Mouse (Mus musculus): ENCODE measurements around the gene Filip1. TPM values are rescaled to one million over a fixed set of nuclear protein-coding genes. Genes with fewer than 3 reads are reported as not detected.
A peak's percentile ranks its signal among the peaks of the same experiment; 100 is the strongest.

The Filip1 gene
- polyA plus RNA-seq, 1 experiment from 2014 or later, result 1.5 TPM

DNA sequence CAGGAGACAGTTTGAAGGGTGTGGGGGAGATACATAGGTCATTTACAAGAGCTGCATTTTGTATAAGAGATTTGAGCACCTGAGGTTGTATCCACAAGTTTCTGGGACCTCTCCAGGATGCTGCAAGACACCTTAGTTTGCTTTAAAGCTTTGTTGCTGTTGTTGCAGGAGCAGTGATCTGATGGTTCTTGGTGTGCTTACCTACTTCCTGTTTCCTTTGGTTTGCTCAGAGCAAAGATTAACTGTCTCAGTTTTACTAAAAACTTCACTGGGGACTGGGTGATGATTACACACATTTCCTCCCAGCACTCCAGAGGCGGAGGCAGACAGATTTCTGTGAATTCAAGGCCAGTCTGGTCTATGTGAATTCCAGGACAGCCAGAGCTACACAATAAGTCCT is 217.6 kb downstream of the Filip1 start:
- Histone ChIP-seq H3K36me3 (ENCODE audit: control insufficient read depth, insufficient read depth, low read length) (no peaks in the 10 kb centered on the region), H3K27me3 (ENCODE audit: control insufficient read depth, insufficient read depth, low read length) (no peaks in the 10 kb centered on the region), H3K27ac (replicated peaks; ENCODE audit: low read depth, low read length) (no peak overlapping the region), H3K4me3 (ENCODE audit: low read depth, low read length) (no peak overlapping the region), H3K9ac (ENCODE audit: low read length) (no peak overlapping the region), H3K4me1 (ENCODE audit: control insufficient read depth, insufficient read depth, low read length) (no peaks in the 10 kb centered on the region), H3K9me3 (ENCODE audit: control insufficient read depth, low read length) (no peaks in the 10 kb centered on the region), H3K4me2 (ENCODE audit: low read depth, severe bottlenecking) (no peak overlapping the region)
- WGBS, result 90% methylated on average over 1 of the region's 1 CpGs
- DNase-seq (ENCODE audit: low spot score) (no peak), ATAC-seq (ENCODE audit: insufficient number of reproducible peaks, low FRiP score, low TSS enrichment, low read depth) (no peak)

DNA sequence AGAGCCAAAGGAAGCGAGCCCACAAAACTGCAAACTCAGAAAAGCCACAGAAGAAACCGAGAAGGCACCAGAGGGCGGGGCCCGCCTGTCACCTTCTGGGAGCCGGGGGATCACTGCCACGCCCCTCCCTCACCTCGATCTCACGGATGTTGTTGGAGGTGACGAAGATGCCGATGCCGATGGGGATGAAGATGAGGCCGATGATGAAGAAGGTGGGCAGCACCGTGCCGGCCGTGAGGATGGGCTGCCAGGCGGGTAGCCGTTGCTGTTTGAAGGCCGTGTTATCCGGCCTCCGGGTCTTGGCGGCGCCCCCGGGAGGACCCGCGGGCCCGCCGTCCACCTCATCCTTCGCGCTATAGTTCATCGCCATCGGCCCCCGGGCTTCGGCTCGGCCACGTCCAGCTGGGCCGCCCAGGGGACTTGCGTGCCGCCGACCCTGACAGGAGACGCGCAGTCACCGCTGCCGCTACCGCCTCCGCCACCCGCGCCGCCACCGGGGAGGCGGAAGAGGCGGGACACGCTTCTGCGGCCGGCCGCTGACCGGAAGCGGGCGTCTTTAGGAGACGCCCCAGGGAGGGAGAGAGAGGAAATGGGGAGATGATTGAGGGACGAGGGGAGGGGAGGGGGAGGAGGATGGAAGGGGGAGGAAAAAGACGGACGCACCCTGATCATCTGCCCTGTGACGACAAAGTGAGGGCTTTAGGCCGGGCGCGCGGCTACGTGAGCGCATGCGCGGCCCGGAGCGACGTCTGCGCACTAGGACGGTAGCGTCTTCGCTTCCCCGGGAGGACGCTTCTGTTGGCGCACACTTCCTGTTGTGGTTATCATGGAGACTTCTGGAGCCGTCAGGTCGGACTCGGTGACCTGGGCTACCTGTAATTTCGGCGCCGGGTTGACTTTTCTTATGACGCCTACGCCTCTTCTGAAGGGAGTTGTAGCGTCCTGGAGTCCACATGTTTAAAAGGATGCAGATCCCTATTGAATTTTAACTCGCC is 219.5 kb downstream of the Filip1 start, which contains the start of gene Tmem30a:
Gene Tmem30a (minus strand): TSS at position 667 of the 995 bp plus-strand sequence.
- H3K36me3 ChIP-seq (ENCODE audit: control insufficient read depth, insufficient read depth, low read length), result no peaks in the 10 kb centered on the region
- H3K27me3 ChIP-seq (ENCODE audit: control insufficient read depth, insufficient read depth, low read length), result no peaks in the 10 kb centered on the region
- H3K4me1 ChIP-seq (ENCODE audit: control insufficient read depth, insufficient read depth, low read length), result no peaks in the 10 kb centered on the region
- DNase-seq (ENCODE audit: low spot score) (peak; percentile 87), ATAC-seq (ENCODE audit: insufficient number of reproducible peaks, low FRiP score, low TSS enrichment, low read depth) (peak; percentile 96)
- H3K9me3 ChIP-seq (ENCODE audit: control insufficient read depth, low read length), result no peaks in the 10 kb centered on the region
- peak within 1 kb of the TSS; percentile 94 for H3K4me3 ChIP-seq (ENCODE audit: low read depth, low read length)
- peak within 1 kb of the TSS; percentile 79 for H3K9ac ChIP-seq (ENCODE audit: low read length)
- H3K4me2 ChIP-seq (ENCODE audit: low read depth, severe bottlenecking), result peak within 1 kb of the TSS; percentile 59
- under 1% methylated on average over 90 of the region's 91 CpGs for WGBS
- H3K27ac ChIP-seq (replicated peaks; ENCODE audit: low read depth, low read length), result peak within 1 kb of the TSS; percentile 72

DNA sequence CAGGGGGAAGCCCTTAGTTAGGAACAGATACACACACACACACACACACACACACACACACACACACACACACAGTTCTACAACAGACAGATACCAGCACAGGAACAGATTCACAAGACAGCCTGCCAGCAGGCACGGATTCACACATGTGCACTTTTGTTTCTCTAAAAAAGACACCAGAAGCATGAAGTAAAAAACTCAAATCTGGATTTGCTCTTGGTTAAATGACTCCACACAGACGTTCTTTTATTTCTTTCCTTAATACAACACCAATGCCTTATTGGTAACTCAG is 226.9 kb downstream of the Filip1 start:
- 83% methylated on average over 2 of the region's 2 CpGs for WGBS

DNA sequence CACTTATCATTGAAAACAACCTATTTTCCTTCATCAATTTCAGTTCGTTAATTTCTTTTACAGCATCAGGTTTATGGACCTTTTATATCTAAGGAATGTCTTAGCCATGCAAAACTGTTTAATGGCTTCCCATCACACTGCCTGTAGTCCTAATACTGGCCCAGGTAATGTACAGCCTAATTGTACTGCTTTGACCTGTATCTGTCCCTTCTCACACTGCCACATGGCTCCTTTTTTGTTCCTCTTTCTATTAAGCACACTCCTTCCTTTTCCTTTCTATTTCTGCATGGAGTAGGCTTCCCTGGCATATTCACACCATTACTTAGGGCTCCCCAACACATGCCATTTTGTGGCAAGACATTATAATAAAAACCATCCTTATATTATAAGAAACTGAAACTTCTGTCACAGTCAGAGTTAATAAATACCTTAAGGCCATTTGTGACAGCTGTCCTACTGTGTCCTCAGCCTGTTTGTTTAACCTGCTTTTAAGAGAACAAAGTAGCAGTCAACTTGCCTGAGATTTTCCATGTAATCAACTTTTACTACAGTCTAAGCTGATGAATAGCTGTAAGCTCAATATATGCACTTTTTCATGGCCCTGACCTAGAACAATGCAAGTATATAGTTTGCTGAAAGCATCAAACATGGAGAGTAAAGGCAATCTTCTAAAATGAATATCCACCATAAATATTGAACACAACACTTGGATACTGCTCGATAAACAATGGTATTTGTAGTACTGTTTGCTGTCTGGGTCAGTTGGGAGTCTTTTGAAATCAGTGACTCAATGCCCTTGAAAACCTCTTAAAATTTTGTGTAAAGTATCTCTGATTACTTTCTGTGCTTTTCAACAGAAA is 227.5 kb downstream of the Filip1 start:
- Histone ChIP-seq H3K27ac (replicated peaks; ENCODE audit: low read depth, low read length) (no peak overlapping the region), H3K4me1 (ENCODE audit: control insufficient read depth, insufficient read depth, low read length) (0 out of 2 replicates have a peak, but pooled peaks cover 2% of the 10 kb centered on the region), H3K9me3 (ENCODE audit: control insufficient read depth, low read length) (no peaks in the 10 kb centered on the region), H3K27me3 (ENCODE audit: control insufficient read depth, insufficient read depth, low read length) (no peaks in the 10 kb centered on the region), H3K4me3 (ENCODE audit: low read depth, low read length) (no peak overlapping the region), H3K4me2 (ENCODE audit: low read depth, severe bottlenecking) (no peak overlapping the region), H3K9ac (ENCODE audit: low read length) (no peak overlapping the region), H3K36me3 (ENCODE audit: control insufficient read depth, insufficient read depth, low read length) (no peaks in the 10 kb centered on the region)
- ATAC-seq (ENCODE audit: insufficient number of reproducible peaks, low FRiP score, low TSS enrichment, low read depth) (no peak), DNase-seq (ENCODE audit: low spot score) (no peak)
- 91% methylated on average over 2 of the region's 2 CpGs for WGBS

More for the DNA sequence above, 226.9 kb downstream of the Filip1 start:
- Histone ChIP-seq H3K9ac (ENCODE audit: low read length) (no peak overlapping the region), H3K27me3 (ENCODE audit: control insufficient read depth, insufficient read depth, low read length) (no peaks in the 10 kb centered on the region), H3K9me3 (ENCODE audit: control insufficient read depth, low read length) (no peaks in the 10 kb centered on the region), H3K27ac (replicated peaks; ENCODE audit: low read depth, low read length) (no peak overlapping the region), H3K4me2 (ENCODE audit: low read depth, severe bottlenecking) (no peak overlapping the region), H3K4me3 (ENCODE audit: low read depth, low read length) (no peak overlapping the region), H3K36me3 (ENCODE audit: control insufficient read depth, insufficient read depth, low read length) (no peaks in the 10 kb centered on the region), H3K4me1 (ENCODE audit: control insufficient read depth, insufficient read depth, low read length) (0 out of 2 replicates have a peak, but pooled peaks cover 2% of the 10 kb centered on the region)
- DNase-seq (ENCODE audit: low spot score) (no peak), ATAC-seq (ENCODE audit: insufficient number of reproducible peaks, low FRiP score, low TSS enrichment, low read depth) (no peak)

DNA sequence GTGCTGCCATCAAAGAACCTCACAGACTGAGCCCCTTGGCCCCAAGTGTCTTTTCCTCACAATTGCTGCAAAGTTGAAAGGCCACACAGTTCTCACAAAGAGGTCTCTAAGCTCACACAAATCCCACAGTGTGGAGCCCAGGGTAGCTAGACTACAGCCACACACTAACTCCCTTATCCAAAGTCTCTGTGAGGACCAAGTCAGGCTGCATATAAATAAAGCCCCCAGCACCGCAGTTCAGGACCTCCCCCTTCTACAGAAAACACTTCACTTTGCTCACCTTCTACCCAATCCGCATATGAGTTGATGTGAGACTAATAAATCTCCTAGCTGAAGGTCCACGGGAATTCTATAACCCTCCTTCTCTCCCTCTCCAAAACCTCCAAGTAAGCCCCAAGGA is 228.2 kb downstream of the Filip1 start:
- no peak for ATAC-seq (ENCODE audit: insufficient number of reproducible peaks, low FRiP score, low TSS enrichment, low read depth)
- WGBS, result 53% methylated on average over 3 of the region's 3 CpGs
- H3K4me3 ChIP-seq (ENCODE audit: low read depth, low read length), result no peak overlapping the region

DNA sequence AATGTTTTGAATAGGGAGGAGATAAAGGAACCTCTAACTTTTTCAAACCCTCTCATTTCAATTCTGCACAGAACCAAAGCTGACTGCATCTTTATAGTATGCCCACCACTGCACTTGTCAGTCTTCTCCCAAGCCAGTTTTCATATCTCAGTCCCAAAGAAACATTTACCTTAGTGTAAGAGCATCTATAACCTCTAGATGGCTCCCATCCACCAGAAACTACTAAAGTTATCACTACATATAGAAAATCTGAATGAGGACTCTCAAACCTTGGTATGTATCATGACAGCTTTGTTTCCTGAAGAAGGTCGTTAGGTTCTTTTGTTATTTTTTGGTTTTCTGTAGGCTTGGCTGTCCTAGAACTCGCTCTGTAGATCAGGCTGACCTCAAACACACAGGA is 233.3 kb downstream of the Filip1 start:
- 82% methylated on average over 2 of the region's 2 CpGs for WGBS
- H3K9ac ChIP-seq (ENCODE audit: low read length), result no peak overlapping the region
- ATAC-seq (ENCODE audit: insufficient number of reproducible peaks, low FRiP score, low TSS enrichment, low read depth), result no peak
- H3K27ac ChIP-seq (replicated peaks; ENCODE audit: low read depth, low read length), result no peak overlapping the region
- H3K36me3 ChIP-seq (ENCODE audit: control insufficient read depth, insufficient read depth, low read length), result no peaks in the 10 kb centered on the region
- H3K9me3 ChIP-seq (ENCODE audit: control insufficient read depth, low read length), result no peaks in the 10 kb centered on the region
- no peak overlapping the region for H3K4me2 ChIP-seq (ENCODE audit: low read depth, severe bottlenecking)
- no peak overlapping the region for H3K4me3 ChIP-seq (ENCODE audit: low read depth, low read length)
- H3K4me1 ChIP-seq (ENCODE audit: control insufficient read depth, insufficient read depth, low read length), result no peaks in the 10 kb centered on the region
- no peak for DNase-seq (ENCODE audit: low spot score)
- no peaks in the 10 kb centered on the region for H3K27me3 ChIP-seq (ENCODE audit: control insufficient read depth, insufficient read depth, low read length)

More for the DNA sequence above, 228.2 kb downstream of the Filip1 start:
- H3K9me3 ChIP-seq (ENCODE audit: control insufficient read depth, low read length), result no peaks in the 10 kb centered on the region
- H3K4me1 ChIP-seq (ENCODE audit: control insufficient read depth, insufficient read depth, low read length), result 0 out of 2 replicates have a peak, but pooled peaks cover 2% of the 10 kb centered on the region
- no peaks in the 10 kb centered on the region for H3K36me3 ChIP-seq (ENCODE audit: control insufficient read depth, insufficient read depth, low read length)
- H3K4me2 ChIP-seq (ENCODE audit: low read depth, severe bottlenecking), result no peak overlapping the region
- DNase-seq (ENCODE audit: low spot score), result no peak
- no peak overlapping the region for H3K9ac ChIP-seq (ENCODE audit: low read length)
- H3K27ac ChIP-seq (replicated peaks; ENCODE audit: low read depth, low read length), result no peak overlapping the region
- no peaks in the 10 kb centered on the region for H3K27me3 ChIP-seq (ENCODE audit: control insufficient read depth, insufficient read depth, low read length)

DNA sequence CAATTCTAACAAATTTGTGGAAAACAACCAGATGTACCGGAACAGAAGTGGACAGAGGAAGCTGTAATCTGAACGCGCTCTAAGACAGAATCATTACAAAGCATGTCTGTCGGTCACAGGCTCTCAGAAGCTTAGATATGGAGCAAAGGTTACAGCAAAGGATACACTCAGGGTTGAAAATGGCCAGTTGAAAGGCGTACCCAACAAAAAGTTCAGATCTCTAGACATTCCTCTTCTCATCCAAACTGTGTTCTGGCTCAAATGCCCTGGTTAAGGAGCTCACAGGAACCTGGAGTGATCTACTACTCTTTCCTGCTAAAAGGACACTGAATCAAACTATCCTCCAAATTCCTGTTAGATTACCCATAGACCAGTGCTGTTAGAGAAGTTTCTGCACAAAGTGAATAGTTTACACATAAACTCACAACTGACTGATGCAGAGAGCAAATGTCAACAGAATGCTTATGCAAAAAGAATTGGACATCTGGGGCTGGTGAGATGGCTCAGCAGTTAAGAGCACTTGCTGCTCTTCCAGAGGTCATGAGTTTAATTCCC is 245.6 kb downstream of the Filip1 start:
- DNase-seq (ENCODE audit: low spot score) (no peak), ATAC-seq (ENCODE audit: insufficient number of reproducible peaks, low FRiP score, low TSS enrichment, low read depth) (no peak)
- Histone ChIP-seq H3K4me1 (ENCODE audit: control insufficient read depth, insufficient read depth, low read length) (no peaks in the 10 kb centered on the region), H3K36me3 (ENCODE audit: control insufficient read depth, insufficient read depth, low read length) (no peaks in the 10 kb centered on the region), H3K9me3 (ENCODE audit: control insufficient read depth, low read length) (no peaks in the 10 kb centered on the region), H3K27me3 (ENCODE audit: control insufficient read depth, insufficient read depth, low read length) (no peaks in the 10 kb centered on the region), H3K4me2 (ENCODE audit: low read depth, severe bottlenecking) (no peak overlapping the region), H3K27ac (replicated peaks; ENCODE audit: low read depth, low read length) (no peak overlapping the region), H3K4me3 (ENCODE audit: low read depth, low read length) (no peak overlapping the region), H3K9ac (ENCODE audit: low read length) (no peak overlapping the region)
- 93% methylated on average over 5 of the region's 5 CpGs for WGBS

DNA sequence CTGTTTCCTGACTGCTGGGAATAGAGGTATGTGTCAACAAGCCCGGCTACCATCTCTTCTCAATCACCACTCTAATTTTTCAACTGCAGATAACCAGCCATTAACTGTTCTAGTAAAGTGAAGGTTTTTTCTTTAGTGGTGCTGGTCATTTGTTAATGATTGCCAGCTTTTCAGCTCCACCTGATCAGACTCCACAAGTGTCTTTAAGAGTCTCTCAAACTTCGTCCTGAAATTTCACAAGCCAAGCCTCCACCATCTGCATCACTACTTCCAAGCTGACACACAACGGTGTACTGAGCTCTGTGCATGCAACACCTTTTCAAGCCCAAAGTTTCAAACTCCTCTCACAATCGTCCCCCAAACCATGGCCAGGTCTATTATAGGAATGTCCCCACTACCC is 247.3 kb downstream of the Filip1 start:
- Histone ChIP-seq H3K4me3 (ENCODE audit: low read depth, low read length) (no peak overlapping the region), H3K27ac (replicated peaks; ENCODE audit: low read depth, low read length) (no peak overlapping the region), H3K4me2 (ENCODE audit: low read depth, severe bottlenecking) (no peak overlapping the region), H3K9me3 (ENCODE audit: control insufficient read depth, low read length) (no peaks in the 10 kb centered on the region), H3K27me3 (ENCODE audit: control insufficient read depth, insufficient read depth, low read length) (no peaks in the 10 kb centered on the region), H3K36me3 (ENCODE audit: control insufficient read depth, insufficient read depth, low read length) (no peaks in the 10 kb centered on the region), H3K9ac (ENCODE audit: low read length) (no peak overlapping the region), H3K4me1 (ENCODE audit: control insufficient read depth, insufficient read depth, low read length) (no peaks in the 10 kb centered on the region)
- no peak for DNase-seq (ENCODE audit: low spot score)
- 86% methylated on average over 4 of the region's 4 CpGs for WGBS
- no peak for ATAC-seq (ENCODE audit: insufficient number of reproducible peaks, low FRiP score, low TSS enrichment, low read depth)
